25 mouse cellular contexts compared by ENCODE assay signal in the genomic region with DNA sequence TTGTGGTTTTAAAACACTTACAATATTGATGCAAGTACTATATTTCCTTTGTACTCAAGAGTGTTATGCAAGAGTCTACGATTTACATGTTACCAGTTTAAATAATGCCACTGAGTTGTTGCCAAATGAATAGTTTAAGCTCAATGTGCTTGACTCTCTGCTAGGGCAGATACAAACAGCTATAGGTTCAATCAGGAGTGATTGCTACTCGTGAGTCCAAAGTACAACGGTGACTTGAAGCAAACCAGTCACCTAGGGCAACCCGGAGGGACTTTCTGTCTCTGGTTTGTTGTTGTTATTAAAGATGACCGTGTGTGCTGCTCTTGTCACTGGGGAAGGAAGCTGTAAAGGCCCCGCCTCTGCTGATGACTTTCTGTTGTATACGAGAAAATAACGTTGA. TPM values are rescaled to one million over a fixed set of nuclear protein-coding genes. Genes with fewer than 3 reads are reported as not detected.
DNase-seq lines count a peak whose midpoint lies in the region; ATAC-seq lines count a peak whose summit lies in the region.
"Had no signal": no experiment of that assay in that cellular context is flagged by ENCODE, and none has a peak within 500 bp of the region (broad histone marks: within the 10 kb centered on the region; RNA-seq: fewer than 3 reads in every experiment).

No protein-coding gene starts in this region.

- ATAC-seq in liver, embryonic 16.5 days (ENCODE audit: low read depth) = 0 out of 2 replicates have a peak, but pooled peaks have one; percentile 3
- ATAC-seq in granulocyte monocyte progenitor cell, adult 5-6 weeks (replicated peaks; ENCODE audit: poor library complexity, severe bottlenecking) = peak; percentile 37
- ATAC-seq in forebrain, embryonic 13.5 days = no peak
- ATAC-seq: activated CD4-positive, CD25-positive, alpha-beta regulatory T cell, adult 4 months; forebrain, embryonic 14.5 days; forebrain, postnatal 0 days; hindbrain, embryonic 16.5 days had no signal

- no peaks in the 10 kb centered on the region for H3K27me3 ChIP-seq in liver, embryonic 16.5 days (ENCODE audit: control insufficient read depth, insufficient read depth, low read depth, low read length)
- no peaks in the 10 kb centered on the region for H3K27me3 ChIP-seq in forebrain, embryonic 13.5 days
- H3K27me3 ChIP-seq: heart, embryonic 12.5 days; heart, embryonic 15.5 days; hindbrain, embryonic 13.5 days had no signal

- DNase-seq in liver = no peak
- peak; percentile 35 for DNase-seq in 416B (ENCODE audit: low read depth)
- peak; percentile 19 for DNase-seq in yolk sac, embryonic 10.5 days (ENCODE audit: low spot score)
- DNase-seq: adrenal gland, postnatal 10 days; adrenal gland, postnatal 36 days; cerebellum, adult 18-20 months; cerebellum, adult 9-10 months; cerebellum, postnatal 14 days; forebrain, postnatal 0 days; gastrocnemius, adult 2 months; gastrocnemius, postnatal 14 days; heart, adult 18-20 months; heart, postnatal 10 days; heart, postnatal 36 days had no signal

- H3K4me3 ChIP-seq in liver, embryonic 16.5 days (ENCODE audit: low read depth, low read length) = no peak overlapping the region
- no peak overlapping the region for H3K4me3 ChIP-seq in forebrain, embryonic 13.5 days
- H3K4me3 ChIP-seq: forebrain, embryonic 10.5 days; gastrocnemius, adult 2 months; heart, embryonic 12.5 days; heart, embryonic 15.5 days; hindbrain, embryonic 10.5 days; hindbrain, embryonic 13.5 days had no signal

- H3K9me3 ChIP-seq in liver, embryonic 16.5 days (replicated peaks; ENCODE audit: control insufficient read depth, low read length) = no peaks in the 10 kb centered on the region
- no peaks in the 10 kb centered on the region for H3K9me3 ChIP-seq in forebrain, embryonic 13.5 days (replicated peaks)
- H3K9me3 ChIP-seq: forebrain, embryonic 10.5 days; heart, embryonic 12.5 days; heart, embryonic 15.5 days; hindbrain, embryonic 10.5 days; hindbrain, embryonic 13.5 days had no signal

- H3K4me1 ChIP-seq in liver, embryonic 16.5 days (ENCODE audit: control insufficient read depth, low read depth, low read length) = no peaks in the 10 kb centered on the region
- H3K4me1 ChIP-seq in forebrain, embryonic 13.5 days = no peaks in the 10 kb centered on the region
- H3K4me1 ChIP-seq: forebrain, embryonic 10.5 days; heart, embryonic 12.5 days; heart, embryonic 15.5 days; hindbrain, embryonic 10.5 days; hindbrain, embryonic 13.5 days had no signal

- H3K4me2 ChIP-seq in liver, embryonic 16.5 days (ENCODE audit: low read depth, low read length) = no peak overlapping the region
- no peak overlapping the region for H3K4me2 ChIP-seq in forebrain, embryonic 13.5 days
- H3K4me2 ChIP-seq: heart, embryonic 12.5 days; heart, embryonic 15.5 days; hindbrain, embryonic 13.5 days had no signal

- WGBS in liver, embryonic 16.5 days (ENCODE audit: insufficient replicate concordance) = 78% methylated on average over 8 of the region's 8 CpGs
- 94% methylated on average over 8 of the region's 8 CpGs for WGBS in forebrain, embryonic 13.5 days

- H3K9ac ChIP-seq in liver, embryonic 16.5 days (ENCODE audit: low read depth, low read length) = no peak overlapping the region
- H3K9ac ChIP-seq in forebrain, embryonic 13.5 days = no peak overlapping the region
- H3K9ac ChIP-seq: forebrain, postnatal 0 days; heart, embryonic 12.5 days; heart, embryonic 15.5 days; hindbrain, embryonic 13.5 days had no signal

- H3K27ac ChIP-seq in liver, embryonic 16.5 days (ENCODE audit: low read length) = no peak overlapping the region
- H3K27ac ChIP-seq in forebrain, embryonic 13.5 days = no peak overlapping the region
- H3K27ac ChIP-seq: forebrain, embryonic 10.5 days; gastrocnemius, adult 2 months; heart, embryonic 15.5 days; hindbrain, embryonic 10.5 days; hindbrain, embryonic 13.5 days had no signal

- peaks cover 19% of the 10 kb centered on the region for H3K36me3 ChIP-seq in liver, embryonic 16.5 days (ENCODE audit: control insufficient read depth, insufficient read depth)
- H3K36me3 ChIP-seq in forebrain, embryonic 13.5 days (ENCODE audit: poor library complexity, severe bottlenecking) = peaks cover 44% of the 10 kb centered on the region

RNA-seq across cellular contexts. Expression of a gene that starts 39.5 kb away (rescaled TPM):
- polyA plus RNA-seq in liver, embryonic 16.5 days (2015; fragmentation: Nextera tagmentation; extraction: Ambion mirVana) = 10.7 and 11.5 TPM in 2 replicates
- total RNA-seq in granulocyte monocyte progenitor cell, adult 5-6 weeks (2014; fragmentation: Nextera tagmentation) = 35.7 and 38.0 TPM in 2 replicates
- total RNA-seq in granulocyte monocyte progenitor cell, adult 5-6 weeks (2017) = 46.6 and 63.4 TPM in 2 replicates
- polyA plus RNA-seq in forebrain, embryonic 13.5 days (2015; fragmentation: Nextera tagmentation; extraction: Ambion mirVana) = 14.8 and 17.4 TPM in 2 replicates
